Mouse (Mus musculus): ENCODE measurements around the gene Gm10277.

The Gm10277 gene

DNA sequence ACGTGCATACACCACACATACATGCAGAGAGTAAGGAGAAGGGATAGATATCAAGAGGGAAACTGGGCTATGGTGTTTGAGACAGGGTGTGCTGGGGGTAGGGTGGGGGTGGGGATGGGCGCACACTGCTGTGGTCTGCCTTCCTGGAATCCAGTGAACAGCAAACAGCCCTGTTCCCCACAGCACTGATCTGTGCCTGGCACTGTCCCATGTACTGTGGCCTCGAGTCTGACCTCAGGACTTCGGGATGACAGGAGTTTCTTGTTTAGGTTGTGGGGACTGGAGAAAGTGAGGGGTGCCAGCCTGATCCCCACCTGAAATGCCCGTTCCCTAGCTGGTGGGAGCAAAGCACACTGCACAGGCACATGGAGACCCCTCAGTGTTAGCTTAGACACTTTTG lies at the start of gene Gm10277:
TSS of gene Gm10277 (minus strand) at position 41 of the 400 bp plus-strand sequence.
- DNase-seq (ENCODE audit: extremely low spot score, low spot score), result no peak

- DNase-seq (ENCODE audit: extremely low spot score, low spot score), result no peak
These were observed 49.2 kb upstream of the Gm10277 start for GRCm38 (mm10) chr11:77836751-77837150.

DNA sequence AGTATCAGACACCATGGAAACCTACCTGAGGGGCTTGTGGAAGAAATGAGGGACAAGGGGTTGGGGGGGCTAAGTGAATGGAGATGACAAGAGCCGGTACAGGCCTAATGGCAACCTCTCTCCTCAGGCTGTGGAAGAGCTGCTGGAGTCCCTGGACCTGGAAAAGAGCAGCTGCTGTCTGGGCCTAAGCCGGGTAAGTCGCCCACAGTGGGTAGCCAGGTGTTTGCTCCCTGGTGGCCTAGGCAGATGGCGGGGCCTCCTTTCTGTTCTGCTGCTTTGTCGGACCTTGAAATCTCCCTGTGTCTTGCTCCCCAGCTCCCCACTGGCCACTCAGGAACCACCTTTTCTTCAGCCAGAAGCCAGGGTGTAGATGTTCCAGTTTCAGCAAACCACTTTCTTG lies 48.7 kb upstream of the Gm10277 start:
- no peak for DNase-seq (ENCODE audit: extremely low spot score, low spot score)

DNA sequence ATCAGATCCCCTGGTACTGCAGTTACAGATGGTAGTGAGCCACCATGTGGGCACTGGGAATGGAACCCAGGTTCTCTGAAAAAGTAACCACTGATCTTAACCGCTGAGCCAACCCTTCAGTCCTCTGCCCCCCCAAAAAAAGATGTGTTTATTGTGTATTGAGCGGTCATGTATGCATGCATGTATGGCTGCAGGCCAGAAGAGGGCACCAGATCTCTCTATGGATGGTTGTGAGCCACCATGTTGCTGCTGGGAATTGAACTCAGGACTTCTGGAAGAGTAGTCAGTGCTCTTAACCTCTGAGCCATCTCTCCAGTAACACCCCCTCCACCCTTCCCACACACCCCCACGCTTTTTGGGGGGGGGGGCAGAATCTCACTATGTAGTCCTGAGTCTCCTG lies 47.6 kb upstream of the Gm10277 start:
- no peak for DNase-seq (ENCODE audit: extremely low spot score, low spot score)

- no peak for DNase-seq (ENCODE audit: extremely low spot score, low spot score)
These were observed 45.0 kb upstream of the Gm10277 start for GRCm38 (mm10) chr11:77832541-77832940.

GRCm38 (mm10) chr11:77830875-77831274 lies 43.3 kb upstream of the Gm10277 start:
- DNase-seq (ENCODE audit: extremely low spot score, low spot score), result no peak

GRCm38 (mm10) chr11:77829043-77829841 lies 41.7 kb upstream of the Gm10277 start:
- DNase-seq (ENCODE audit: extremely low spot score, low spot score), result no peak

DNA sequence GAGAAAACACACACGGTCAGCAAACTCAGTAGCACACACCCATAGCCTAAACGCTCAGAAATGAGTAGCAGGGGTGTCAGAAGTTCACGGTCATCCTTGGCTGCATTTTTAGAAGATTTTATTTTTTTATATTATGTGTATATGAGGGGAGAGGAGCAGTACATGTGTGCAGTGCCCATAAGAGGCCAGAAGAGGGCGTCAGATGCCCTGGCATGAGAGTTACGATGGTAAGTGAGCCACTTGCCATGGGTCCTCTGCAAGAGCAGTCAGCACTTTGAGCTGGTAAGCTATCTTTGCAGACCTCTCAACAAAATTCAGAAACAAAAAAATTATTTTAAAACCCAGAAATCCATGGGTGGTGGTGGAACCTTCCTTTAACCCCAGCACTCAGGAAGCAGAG lies 40.6 kb upstream of the Gm10277 start:
- DNase-seq (ENCODE audit: extremely low spot score, low spot score), result no peak

- DNase-seq (ENCODE audit: extremely low spot score, low spot score), result peak; percentile 83
These were observed 39.9 kb upstream of the Gm10277 start for GRCm38 (mm10) chr11:77827241-77827995.

DNA sequence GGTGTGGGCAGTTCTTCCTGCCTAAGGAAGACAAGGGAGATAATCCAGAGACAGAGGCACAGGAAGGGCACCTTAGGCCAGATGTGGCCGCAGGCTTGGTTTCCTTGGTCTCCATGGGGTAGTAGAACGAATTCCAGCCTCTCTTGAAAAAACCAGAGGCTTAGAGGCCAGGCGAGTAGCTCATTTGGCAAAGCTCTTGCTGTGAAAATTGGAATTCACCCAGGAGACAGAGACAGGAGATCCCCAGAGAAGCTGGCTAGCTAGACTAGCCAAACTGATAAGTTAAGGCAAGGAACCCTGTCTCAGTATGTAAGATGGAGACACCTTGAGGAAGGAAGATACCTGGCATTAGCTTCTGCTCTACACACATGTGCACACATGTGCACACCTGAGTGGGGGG lies 38.8 kb upstream of the Gm10277 start:
- no peak for DNase-seq (ENCODE audit: extremely low spot score, low spot score)

GRCm38 (mm10) chr11:77825853-77826252 lies 38.3 kb upstream of the Gm10277 start:
- peak; percentile 61 for DNase-seq (ENCODE audit: extremely low spot score, low spot score)

DNA sequence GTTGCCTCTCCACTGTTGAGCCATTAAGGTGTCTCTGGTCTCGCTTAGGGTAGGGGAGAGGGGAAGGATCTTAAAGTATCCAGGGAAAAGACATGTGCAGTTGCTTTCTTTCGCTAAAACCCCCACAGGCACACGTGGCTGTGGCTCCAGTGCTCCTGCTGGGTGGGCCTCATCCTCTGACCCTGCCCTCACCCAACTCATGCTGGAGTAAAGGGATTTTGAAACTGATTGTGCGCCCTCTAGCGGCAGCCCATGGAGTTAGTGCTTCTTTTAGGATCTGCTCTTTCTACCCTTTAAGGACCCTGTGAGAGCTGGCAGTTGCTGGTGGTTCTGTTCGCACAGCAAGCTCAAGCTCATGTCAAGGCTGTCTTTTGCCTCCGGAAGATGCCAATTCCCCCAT lies 35.2 kb upstream of the Gm10277 start:
- DNase-seq (ENCODE audit: extremely low spot score, low spot score), result peak; percentile 85

DNA sequence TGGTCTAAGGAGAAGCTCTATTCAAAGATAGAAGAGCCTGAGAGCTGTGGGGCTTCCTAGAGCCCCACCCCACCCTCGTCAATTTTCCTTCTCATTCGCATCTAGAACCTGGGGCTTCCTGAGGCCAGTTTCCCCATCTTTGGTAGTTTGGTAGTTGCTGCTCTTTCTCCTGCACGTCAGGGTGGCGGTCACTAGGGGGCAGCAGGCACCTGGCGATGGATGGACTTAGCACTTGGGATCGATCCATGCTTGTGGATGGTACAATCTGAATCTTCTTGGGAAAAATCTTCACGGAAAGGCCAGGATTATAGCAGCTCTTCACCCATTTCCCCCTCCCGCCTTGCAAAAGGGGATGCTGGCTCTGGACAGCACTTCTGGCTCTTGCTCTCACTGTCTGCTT lies 34.1 kb upstream of the Gm10277 start:
- peak; percentile 69 for DNase-seq (ENCODE audit: extremely low spot score, low spot score)

- peak; percentile 64 for DNase-seq (ENCODE audit: extremely low spot score, low spot score)
These were observed 28.5 kb upstream of the Gm10277 start for GRCm38 (mm10) chr11:77816003-77816402.

- no peak for DNase-seq (ENCODE audit: extremely low spot score, low spot score)
These were observed 26.4 kb upstream of the Gm10277 start for GRCm38 (mm10) chr11:77813969-77814368.

GRCm38 (mm10) chr11:77810018-77810417 lies 22.5 kb upstream of the Gm10277 start:
- DNase-seq (ENCODE audit: extremely low spot score, low spot score), result no peak

GRCm38 (mm10) chr11:77809215-77809614 lies 21.7 kb upstream of the Gm10277 start:
- DNase-seq (ENCODE audit: extremely low spot score, low spot score), result no peak

- no peak for DNase-seq (ENCODE audit: extremely low spot score, low spot score)
These were observed 20.5 kb upstream of the Gm10277 start for GRCm38 (mm10) chr11:77808051-77808465.

- no peak for DNase-seq (ENCODE audit: extremely low spot score, low spot score)
These were observed 19.3 kb upstream of the Gm10277 start for GRCm38 (mm10) chr11:77806855-77807254.

DNA sequence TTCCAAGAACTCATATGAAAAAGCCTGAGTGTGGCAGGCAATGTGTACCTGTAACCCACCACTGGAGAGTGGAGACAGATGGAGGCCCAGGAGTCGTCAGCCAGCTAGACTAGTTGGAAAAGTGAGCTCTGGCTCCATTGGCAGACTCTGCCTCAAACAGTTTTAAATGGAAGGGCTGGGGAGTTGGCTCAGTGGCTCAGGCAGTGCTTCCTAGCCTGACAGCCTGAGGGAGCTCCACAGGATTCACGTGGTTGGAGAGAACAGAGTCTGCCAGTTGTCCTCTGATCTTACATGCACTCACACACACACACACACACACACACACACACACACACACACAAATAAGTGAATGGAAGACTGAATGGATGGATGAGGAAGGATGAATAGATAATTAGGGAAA lies 18.7 kb upstream of the Gm10277 start:
- no peak for DNase-seq (ENCODE audit: extremely low spot score, low spot score)

GRCm38 (mm10) chr11:77802341-77802865 lies 14.9 kb upstream of the Gm10277 start:
- no peak for DNase-seq (ENCODE audit: extremely low spot score, low spot score)
